Mouse (Mus musculus): ENCODE data around the gene Tmem97.

GRCm38 (mm10) chr11:78530001-78530400, 20.6 kb downstream of the Tmem97 start:
- TF ChIP-seq TAL1 (conservative IDR thresholded peaks at IDR 0.05; ENCODE audit: low read depth, low read length), result no peak
- TF ChIP-seq CTCF (IDR thresholded peaks at IDR 0.05; ENCODE audit: low read depth, low read length), result no peak
- TF ChIP-seq GATA1 (IDR thresholded peaks at IDR 0.05; ENCODE audit: borderline replicate concordance, low read length), result no peak

All from G1E (cell line).